Mouse (Mus musculus) c-Kit-positive CD71-positive TER-119-positive erythroid progenitor cells, embryonic 14.5 days (primary cell): ENCODE measurements around the gene Zzef1.
A peak's percentile ranks its signal among the peaks of the same experiment; 100 is the strongest.

Source experiments
- DNase-seq: peaks from one replicate; pipeline ENCODE4 v3.0.0-alpha.2; 2013; ENCODE audit warnings: low spot score

Zzef1 gene

GRCm38 (mm10) chr11:72917299-72917996 is 121.4 kb downstream of the Zzef1 start:
- no peak for DNase-seq

GRCm38 (mm10) chr11:72923116-72923515 is 127.1 kb downstream of the Zzef1 start:
- DNase-seq = no peak

GRCm38 (mm10) chr11:72924458-72924857 is 128.4 kb downstream of the Zzef1 start:
- no peak for DNase-seq

DNA sequence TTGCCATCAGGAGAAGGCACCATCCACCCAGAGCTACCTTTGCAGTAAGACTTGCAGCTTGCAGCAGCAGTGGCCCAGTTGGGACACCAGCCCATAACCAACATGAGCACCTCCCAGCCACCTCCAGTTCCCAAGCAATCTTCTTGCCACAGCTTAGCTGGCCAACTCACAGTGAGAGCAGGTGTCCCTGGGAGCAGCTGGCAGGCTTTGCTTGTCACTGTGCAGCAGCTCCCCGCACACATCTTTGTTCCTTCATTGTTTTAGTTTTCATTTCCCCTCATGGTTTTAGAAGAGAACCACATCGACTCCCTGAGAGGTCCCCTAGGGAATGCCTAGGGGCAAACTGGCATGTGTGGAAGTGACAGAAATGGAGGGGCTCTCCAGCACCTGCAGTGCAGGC is 129.0 kb downstream of the Zzef1 start:
- no peak for DNase-seq

GRCm38 (mm10) chr11:72926226-72926890 is 130.3 kb downstream of the Zzef1 start:
- peak; percentile 10 for DNase-seq

DNA sequence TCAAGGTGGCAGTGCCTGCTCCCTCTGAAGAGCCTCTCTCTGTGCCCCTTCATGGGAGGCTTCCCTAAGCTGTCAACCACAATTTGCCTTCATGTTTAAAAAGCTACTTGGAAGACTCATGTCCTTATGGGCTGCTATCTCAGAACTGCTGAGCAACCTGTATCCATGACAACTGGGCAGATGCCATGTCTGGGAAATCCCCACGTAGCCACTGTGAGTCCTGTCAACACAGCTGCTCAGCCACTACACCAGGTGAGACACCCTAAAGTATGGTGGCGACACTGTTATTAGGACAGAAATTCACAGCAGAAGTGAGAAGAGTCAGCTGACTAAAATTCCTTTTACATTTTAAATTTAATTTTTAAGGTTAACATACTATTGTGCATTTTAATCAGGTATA is 132.5 kb downstream of the Zzef1 start:
- DNase-seq = no peak

- DNase-seq = peak; percentile 57
These were observed 144.4 kb downstream of the Zzef1 start for GRCm38 (mm10) chr11:72940208-72941143.

GRCm38 (mm10) chr11:72944996-72945793 is 149.2 kb downstream of the Zzef1 start:
- DNase-seq = no peak

DNA sequence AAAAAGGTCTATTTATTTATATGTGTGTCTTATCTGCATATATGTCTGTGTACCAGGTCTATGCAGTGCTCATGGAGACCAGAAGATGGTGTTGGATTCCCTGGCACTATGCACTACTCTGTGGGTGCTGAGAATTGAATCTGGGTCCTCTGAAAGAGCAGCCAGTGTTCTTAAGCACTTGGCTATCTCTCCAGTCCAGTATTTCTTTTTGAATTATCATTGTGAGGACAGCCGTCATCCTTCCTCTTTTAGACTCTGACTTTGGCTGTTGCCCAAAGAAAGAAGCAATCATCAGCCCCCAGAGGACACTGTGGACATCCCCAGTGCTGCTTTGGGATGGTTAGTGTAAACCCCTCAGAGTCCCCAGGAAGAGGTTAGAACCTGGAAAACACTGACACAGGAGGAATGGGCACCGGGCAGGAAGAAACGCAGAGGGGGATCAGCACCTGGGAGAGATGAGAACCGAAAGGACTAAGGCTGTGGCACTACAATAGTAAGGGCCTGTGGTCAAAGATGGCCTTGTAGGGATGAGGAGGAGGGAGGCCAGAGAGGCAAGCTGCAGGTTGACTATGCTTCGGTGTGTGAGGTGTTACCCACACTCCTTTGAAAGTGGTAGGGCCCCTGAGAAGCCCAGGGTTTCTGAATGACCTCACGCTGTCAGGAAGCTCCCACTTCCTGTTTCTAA is 150.0 kb downstream of the Zzef1 start:
- no peak for DNase-seq

- DNase-seq = no peak
These were observed 150.6 kb downstream of the Zzef1 start for GRCm38 (mm10) chr11:72946560-72947119.

- DNase-seq = no peak
These were observed 151.8 kb downstream of the Zzef1 start for GRCm38 (mm10) chr11:72947840-72948239.

- DNase-seq = no peak
These were observed 152.2 kb downstream of the Zzef1 start for GRCm38 (mm10) chr11:72948254-72948653.

- no peak for DNase-seq
These were observed 155.3 kb downstream of the Zzef1 start for GRCm38 (mm10) chr11:72951137-72952000.

DNA sequence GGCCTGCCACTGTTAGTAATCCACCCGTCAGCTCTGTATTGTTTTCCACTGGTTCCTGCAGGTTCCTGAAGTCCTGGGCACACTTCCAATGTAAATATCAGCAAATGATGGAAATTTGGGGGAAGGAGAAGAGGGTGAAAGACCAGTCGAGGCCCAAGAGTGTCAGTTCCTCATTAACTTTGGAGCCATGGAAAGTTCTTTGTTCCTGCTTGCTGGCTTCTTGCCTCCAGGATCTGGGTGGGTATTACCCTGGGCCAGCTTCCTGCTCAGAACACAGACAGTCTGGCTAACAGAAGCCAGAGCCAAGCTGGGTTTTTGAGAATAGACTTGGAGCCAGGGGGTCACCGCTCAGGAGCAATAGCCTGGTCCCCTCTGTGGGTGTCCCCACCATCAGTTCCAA is 156.2 kb downstream of the Zzef1 start:
- no peak for DNase-seq

DNA sequence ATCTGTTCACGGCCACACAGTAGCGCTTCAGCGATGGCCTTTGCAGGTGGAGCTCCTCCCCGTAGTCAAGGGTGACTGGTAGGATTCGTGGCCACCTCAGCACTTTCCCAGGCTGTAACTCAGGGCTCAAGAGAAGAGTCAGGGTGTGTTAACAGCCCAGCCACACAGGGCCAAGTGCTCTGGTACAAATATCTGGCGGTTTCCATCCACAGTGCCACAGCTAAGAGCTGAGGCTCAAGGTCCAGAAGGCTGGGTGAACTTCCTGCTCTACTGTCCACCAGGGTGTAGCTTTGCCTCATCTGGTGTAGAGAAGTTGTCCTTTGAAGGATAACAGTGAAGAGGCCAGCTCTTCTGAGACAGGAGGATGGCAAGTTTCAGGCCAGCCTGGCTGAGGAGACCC is 156.7 kb downstream of the Zzef1 start:
- DNase-seq = no peak

- DNase-seq = no peak
These were observed 157.1 kb downstream of the Zzef1 start for GRCm38 (mm10) chr11:72953116-72953439.

DNA sequence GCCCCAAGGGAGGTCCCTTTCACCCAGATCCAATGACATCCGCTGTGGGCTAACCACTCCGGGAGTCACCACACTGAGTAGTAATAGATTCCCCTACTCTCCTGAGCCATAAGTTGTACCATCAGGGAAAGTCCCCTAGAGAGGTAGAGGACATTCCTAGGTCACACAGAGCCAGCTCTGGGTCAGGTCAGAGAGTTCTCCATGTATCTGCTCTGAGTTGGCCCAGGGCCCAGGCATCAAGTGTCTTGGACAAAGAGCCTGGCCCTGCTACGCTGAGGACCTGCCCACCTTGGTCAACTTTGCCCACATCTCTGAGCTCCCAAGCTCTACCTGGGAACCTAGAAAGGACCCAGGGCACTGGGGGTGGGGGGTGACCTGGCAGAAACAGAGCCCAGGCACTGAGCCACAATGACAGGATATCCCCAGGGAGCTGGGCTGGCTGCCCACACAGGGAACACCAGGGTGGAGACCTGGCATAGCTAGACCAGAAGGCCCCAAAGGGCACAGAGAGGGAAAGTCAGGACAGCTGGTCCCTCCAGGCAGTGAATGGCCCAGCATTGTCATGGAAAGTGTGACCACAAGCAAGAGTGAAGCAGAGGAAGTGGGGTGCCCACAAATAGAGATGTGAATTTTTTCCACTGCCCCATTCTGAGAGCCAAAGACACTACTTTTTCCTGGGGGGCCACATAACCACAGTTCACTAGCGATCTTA is 157.6 kb downstream of the Zzef1 start:
- DNase-seq = no peak

DNA sequence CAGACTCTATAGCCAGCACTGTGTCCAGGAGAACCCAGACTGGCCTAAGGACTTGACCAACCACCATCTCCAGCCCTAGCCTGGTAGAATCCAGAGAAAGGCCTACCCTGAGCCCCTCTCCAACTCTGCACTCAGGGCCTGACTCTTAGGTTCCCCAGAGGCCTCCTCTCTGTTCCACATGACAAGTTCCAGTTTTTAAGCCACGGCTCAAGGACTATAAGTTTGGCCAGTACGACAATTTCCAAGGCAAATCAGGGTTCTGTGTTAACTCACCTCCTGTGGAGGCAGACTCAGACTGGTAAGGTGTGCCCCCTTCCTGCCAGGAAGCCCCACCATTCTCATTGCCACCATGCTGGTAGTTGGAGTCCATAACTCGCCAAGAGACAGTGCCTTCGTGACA is 158.2 kb downstream of the Zzef1 start:
- DNase-seq = no peak

DNA sequence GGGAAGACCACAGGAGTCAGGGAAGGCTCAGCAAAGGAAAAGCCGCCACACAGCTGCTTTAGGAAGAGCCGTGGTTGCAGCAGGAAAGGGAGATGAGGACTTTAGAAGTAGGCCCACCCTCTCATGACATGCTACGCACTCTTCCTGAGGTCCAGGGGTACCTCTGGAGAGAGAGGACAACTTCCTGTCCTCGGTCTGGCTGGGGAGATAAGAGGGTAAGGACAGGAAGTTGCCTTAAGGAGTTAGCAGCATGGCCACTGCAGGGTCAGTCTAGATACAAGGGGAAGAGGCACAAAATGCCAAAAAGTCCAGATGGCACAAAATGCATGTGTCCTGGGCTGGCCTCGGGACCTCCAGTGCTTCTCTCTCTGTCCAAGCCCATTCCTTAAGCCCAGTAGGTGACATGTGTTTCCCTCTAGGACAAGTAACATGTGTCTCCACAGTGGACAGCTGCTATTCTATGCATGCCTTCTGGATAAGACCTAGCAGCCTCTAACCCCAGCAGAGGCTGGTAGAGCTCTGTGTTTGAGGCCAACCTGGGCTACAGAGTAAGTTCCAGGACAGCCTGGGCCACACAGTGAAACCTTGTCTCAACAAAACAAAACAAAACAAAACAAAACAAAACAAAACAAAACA is 159.4 kb downstream of the Zzef1 start:
- DNase-seq = no peak
